Mouse (Mus musculus) embryonic fibroblast, embryonic 13.5 days (primary cell): ENCODE measurements around the gene Camk2n1. TPM values are rescaled to one million over a fixed set of nuclear protein-coding genes. Genes with fewer than 3 reads are reported as not detected.

Experiments used
- H3K27ac ChIP-seq: 2 replicates; pipeline ENCODE4 v1.5.1; 2012; ENCODE audit warnings: low read length, control low read depth, inconsistent platforms; ENCODE audit not compliant: insufficient read depth
- H3K4me1 ChIP-seq: 2 replicates; pipeline ENCODE4 v1.6.1; 2011; ENCODE audit warnings: low read length; ENCODE audit not compliant: control insufficient read depth, insufficient read depth
- H3K4me3 ChIP-seq: 2 replicates; pipeline ENCODE4 v1.5.1; 2011; ENCODE audit warnings: mild to moderate bottlenecking, control low read depth, low read length; ENCODE audit not compliant: insufficient read depth
- CTCF ChIP-seq: IDR thresholded peaks from 2 replicates; pipeline ENCODE4 v1.5.1; 2011; ENCODE audit warnings: mild to moderate bottlenecking, control low read depth, low read length, moderate library complexity, borderline replicate concordance; ENCODE audit not compliant: insufficient read depth
- POLR2A ChIP-seq: IDR thresholded peaks from 2 replicates; pipeline ENCODE4 v1.6.1; 2011; ENCODE audit warnings: low read depth, mild to moderate bottlenecking, control low read depth, low read length, moderate library complexity
- polyA plus RNA-seq: library from polyadenylated mRNA; stranded (reverse); fragments of >200 nt; gene quantifications from 2 replicates; pipeline ENCODE4 v1.2.4, GENCODE M21; 2011; ENCODE audit warnings: low read depth; ENCODE audit not compliant: missing spikeins, insufficient read length

Camk2n1 gene
- polyA plus RNA-seq, 1 experiment: 7.2 TPM

DNA sequence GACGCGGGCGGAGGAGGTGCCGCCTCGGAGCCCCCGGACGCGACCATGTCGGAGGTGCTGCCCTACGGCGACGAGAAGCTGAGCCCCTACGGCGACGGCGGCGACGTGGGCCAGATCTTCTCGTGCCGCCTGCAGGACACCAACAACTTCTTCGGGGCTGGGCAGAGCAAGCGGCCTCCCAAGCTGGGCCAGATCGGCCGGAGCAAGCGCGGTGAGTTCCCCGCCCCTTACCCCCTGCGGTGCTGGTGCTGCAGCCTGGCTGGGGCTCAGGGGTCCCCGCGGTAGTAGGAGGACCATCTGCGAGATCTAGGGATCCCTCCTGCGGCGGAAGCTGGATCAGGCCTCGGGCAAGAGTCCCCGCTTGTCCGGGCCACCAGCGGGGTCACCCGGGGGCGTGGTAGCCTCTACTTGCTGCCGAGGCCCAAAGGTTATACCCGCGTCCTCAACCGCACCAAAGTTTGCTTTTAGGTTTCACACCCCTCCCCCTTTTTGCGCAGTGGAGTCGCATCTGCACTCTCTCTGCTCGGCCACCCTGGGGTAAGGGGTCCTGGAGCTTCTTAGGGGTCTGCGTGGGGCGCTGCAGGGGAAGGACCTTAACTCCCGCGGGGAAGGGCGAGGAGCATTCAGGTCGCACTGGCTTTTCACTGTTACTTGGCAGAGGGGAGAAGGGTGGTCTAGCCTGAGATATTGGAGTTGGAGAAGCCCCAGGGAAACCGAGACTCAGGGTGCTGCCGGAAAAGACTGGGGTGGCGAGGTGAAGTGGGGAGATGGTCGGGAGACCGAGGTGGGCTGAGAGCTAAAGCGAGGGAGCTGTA, 1.2 kb downstream of the Camk2n1 start:
- no peak for TF ChIP-seq POLR2A
- TF ChIP-seq CTCF: no peak
- no peak overlapping the region for H3K27ac ChIP-seq
- peak overlapping the region; percentile 67 for H3K4me3 ChIP-seq
- H3K4me1 ChIP-seq: no peaks in the 10 kb centered on the region

DNA sequence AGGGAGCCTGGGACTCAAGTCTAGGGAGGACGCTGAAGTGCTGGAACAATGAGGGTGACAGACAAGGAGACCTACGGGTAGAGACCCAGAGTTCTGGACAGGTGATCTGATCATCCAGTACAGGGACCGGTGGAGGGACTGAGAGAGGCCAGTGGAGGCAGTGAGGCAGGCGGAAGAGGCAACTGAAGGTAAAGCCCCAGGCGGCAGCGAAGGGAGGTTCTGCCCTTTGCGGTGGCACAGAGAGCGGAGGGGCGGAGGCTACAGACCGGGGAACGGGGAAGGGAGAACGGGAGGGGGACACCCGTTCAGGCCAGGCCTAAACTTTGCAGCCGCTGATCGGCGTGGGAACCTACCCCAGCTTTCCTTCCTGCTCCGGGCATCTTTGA, 1.8 kb downstream of the Camk2n1 start:
- no peak overlapping the region for H3K27ac ChIP-seq
- H3K4me3 ChIP-seq: peak overlapping the region; percentile 67
- H3K4me1 ChIP-seq: no peaks in the 10 kb centered on the region
- TF ChIP-seq POLR2A: no peak
- TF ChIP-seq CTCF: no peak

DNA sequence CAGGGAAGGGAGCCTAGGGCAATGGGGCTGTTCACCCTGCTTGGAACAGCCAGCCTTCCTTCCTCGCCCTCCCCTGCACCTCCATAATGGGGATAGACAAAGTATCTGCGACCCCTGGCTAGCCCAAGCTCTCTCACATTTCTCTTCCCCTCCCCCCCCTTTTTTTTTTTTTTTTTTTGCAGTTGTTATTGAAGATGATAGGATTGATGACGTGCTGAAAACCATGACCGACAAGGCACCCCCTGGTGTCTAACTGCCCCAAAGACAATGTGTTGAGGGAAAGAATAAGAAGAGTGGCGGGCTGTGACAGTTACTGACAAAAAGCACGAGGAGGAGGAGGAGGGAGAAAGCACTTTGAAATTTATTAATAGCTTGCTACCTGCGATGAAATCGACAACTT, 2.4 kb downstream of the Camk2n1 start:
- TF ChIP-seq POLR2A (no peak), CTCF (no peak)
- Histone ChIP-seq H3K27ac (no peak overlapping the region), H3K4me1 (no peaks in the 10 kb centered on the region), H3K4me3 (peak overlapping the region; percentile 67)

DNA sequence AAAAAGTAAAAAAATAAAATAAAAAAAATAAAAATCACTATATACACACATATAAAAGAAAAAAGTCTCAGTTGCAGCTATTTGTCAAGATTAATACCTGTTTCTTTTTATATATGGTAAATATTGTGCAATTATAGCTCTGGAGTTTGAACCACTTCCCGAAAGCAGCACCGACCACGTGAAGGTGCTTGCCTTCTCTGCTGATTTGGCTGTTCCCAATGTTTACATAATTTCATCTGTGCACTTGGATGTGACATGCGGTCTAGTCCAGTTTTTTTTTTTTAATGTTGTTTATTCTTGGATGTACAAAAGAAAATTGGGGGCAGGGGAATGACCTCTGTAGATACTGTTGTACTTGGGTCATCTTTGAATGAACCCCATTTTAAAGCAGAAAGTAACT, 3.0 kb downstream of the Camk2n1 start:
- no peaks in the 10 kb centered on the region for H3K4me1 ChIP-seq
- TF ChIP-seq CTCF (no peak), POLR2A (no peak)
- no peak overlapping the region for H3K27ac ChIP-seq
- no peak overlapping the region for H3K4me3 ChIP-seq

DNA sequence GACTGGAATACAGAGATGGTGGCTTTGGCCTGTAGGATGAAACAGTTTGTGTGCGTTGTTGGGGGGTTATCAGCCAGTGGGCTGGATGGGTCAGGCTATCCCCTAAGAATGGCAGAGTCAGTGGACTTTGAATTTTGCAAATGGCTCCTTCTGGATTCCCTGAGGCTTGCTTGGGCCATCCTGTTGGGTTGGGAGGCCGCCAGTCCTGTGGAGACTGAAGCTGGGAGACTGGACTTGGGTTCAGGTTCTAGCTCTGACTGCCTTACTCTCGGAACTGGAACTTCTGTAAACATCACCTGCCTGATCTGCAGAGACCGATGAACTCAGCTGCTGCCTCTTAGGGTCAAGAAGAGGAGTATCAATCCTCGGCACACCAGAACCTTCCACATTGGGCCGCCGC, 4.1 kb downstream of the Camk2n1 start:
- peaks cover 6% of the 10 kb centered on the region; the same call in 1 of the 2 replicates for H3K4me1 ChIP-seq
- TF ChIP-seq POLR2A (no peak), CTCF (no peak)
- no peak overlapping the region for H3K27ac ChIP-seq
- no peak overlapping the region for H3K4me3 ChIP-seq

DNA sequence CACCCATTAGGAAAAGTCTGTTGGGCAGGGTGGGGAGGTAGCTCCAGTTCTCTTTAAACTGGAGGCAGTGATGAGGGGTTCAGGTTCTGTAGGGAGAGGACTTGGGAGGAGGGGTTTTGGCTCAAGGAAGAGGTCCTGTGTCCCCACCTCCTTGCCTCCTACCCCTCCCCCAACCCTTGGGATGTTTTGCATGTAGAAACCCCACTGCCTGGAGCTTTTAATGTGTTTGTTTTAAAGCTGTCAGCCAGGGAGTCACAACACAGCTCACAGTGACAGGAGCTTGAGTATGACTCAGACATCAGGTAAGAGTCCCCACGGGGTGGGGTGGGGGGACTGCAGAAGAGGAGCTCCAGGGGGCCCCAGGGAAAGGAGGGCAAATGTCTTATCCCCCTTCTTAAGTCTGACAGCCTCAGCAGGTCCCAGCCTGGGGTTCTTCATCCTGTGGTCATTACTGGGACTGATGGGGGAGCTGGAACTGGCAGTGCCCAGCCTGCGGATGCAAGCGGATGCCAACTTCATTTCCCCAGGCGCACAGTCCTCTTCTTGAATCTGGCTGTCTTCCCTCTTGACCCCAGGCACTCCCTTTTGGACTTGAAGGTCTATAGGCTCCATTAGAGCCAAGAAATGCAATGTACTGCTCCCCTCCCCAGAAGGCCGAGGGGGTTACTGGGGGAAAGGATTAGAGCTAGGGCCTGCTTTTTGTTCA, 4.8 kb downstream of the Camk2n1 start:
- H3K27ac ChIP-seq: no peak overlapping the region
- peaks cover 10% of the 10 kb centered on the region; the same call in 1 of the 2 replicates for H3K4me1 ChIP-seq
- no peak overlapping the region for H3K4me3 ChIP-seq
- no peak for TF ChIP-seq POLR2A
- TF ChIP-seq CTCF: no peak

DNA sequence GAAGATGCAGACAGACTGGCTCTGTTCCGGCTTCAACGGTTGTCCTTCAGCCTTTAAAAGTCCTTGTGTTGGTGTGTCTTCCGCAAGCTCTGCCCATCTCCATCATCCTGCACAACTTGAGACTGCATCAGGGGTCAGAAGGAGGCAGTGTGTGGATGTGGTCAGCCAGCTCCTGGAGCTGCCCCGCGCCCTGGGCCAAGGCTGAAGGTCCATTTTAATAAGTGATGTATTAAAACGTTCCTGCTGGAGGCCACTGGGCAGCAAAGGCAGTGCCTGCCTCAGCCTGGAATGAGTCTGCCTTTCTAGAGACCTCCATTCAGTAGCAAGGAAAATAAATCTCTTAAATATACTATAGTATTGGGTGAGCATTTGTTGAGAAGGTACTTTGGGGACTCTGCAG, 5.7 kb downstream of the Camk2n1 start:
- Histone ChIP-seq H3K4me1 (peaks cover 10% of the 10 kb centered on the region; the same call in 1 of the 2 replicates), H3K4me3 (no peak overlapping the region), H3K27ac (no peak overlapping the region)
- TF ChIP-seq CTCF: no peak
- TF ChIP-seq POLR2A: no peak

DNA sequence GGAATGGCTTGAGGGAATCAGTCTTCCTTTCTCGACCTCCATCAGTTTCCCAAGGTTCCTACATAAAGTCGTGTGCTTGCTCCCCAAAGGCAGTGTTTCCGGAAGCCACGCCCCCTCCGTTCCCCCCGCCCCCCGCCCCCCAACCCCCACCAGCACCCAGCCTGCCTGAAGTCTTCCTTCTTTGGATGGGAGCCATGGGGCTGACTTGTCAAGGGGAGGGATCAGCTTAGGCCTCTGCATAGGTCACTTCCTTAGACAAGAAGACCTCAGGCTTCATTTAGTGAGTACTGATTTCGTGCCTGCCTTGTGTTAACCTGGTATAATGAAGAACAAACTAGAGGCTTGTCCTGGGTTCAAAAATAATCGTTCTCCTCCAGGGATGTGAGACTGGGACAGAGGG, 6.8 kb downstream of the Camk2n1 start:
- H3K27ac ChIP-seq: no peak overlapping the region
- H3K4me3 ChIP-seq: no peak overlapping the region
- peaks cover 15% of the 10 kb centered on the region for H3K4me1 ChIP-seq
- TF ChIP-seq POLR2A: no peak
- no peak for TF ChIP-seq CTCF

DNA sequence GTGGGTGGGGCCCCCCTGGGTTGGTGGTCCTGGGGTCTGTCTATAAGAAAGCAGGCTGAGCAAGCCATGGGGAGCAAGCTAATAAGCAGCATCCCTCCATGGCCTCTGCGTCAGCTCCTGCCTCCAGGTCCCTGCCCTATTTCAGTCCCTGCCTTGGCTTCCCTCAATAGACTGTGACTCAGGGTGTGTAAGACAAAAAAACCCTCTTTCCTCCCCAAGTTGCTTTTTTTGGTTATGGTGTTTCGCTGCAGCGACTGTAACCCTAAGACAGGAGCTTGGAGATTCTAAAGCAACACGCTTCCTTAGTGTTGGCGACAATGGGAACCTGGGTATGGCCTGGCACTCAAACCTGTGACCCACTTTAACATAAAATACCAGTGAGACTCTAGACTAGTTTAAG, 7.4 kb downstream of the Camk2n1 start:
- H3K27ac ChIP-seq: no peak overlapping the region
- no peak overlapping the region for H3K4me3 ChIP-seq
- TF ChIP-seq POLR2A (no peak), CTCF (no peak)
- peaks cover 15% of the 10 kb centered on the region for H3K4me1 ChIP-seq

DNA sequence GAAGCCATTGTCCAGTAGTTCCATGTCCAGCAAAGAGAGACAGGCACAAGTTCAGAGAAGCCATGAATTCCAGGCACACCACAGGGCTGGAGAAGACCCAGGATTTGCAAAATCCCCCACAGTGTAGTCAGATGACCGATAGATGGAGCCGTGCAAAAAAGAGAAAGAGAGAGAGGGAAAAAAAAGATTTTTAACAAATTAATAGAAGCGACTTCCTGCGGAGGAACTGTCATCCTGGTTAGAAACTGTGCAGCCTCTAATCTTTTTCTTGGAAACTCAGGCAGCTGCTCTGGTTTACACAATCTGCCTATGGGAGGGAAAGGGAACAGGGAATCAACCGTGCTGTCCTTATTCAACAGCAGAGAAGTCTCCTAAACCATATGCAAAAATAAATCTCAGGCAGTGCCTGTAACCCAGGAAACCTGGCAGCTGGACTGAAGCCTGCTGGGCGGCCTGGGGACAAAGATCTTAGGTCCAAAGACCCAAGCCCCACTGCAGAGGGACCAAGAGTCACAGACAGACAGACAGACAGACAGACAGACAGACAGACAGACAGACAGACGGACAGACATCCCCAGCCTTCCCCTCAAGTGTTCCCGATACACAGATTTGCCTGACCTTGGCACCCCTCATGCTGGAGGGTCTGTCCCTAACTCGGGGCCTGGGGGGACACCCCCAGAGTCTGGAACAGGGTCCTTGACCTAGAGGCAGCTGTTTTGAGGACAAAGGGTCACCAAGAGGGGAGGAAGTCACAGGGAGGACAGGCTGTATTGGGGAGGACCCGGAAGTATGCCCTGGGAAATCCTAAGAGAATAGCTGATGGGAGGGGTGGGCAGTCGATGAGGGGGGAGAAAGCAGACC, 9.1 kb downstream of the Camk2n1 start:
- TF ChIP-seq CTCF (no peak), POLR2A (no peak)
- Histone ChIP-seq H3K27ac (peak overlapping the region; percentile 45), H3K4me1 (peaks cover 15% of the 10 kb centered on the region), H3K4me3 (no peak overlapping the region)
